Mouse (Mus musculus) forebrain, embryonic 15.5 days (tissue): ENCODE measurements around the gene Dmtf1. TPM values are rescaled to one million over a fixed set of nuclear protein-coding genes. Genes with fewer than 3 reads are reported as not detected.

Experiments
- ATAC-seq: fragments of 200-750 bp; cut with Nextera tagmentation; replicated peaks from 2 replicates; pipeline ENCODE4 v1.8.0; 2017; ENCODE audit warnings: mild to moderate bottlenecking, moderate TSS enrichment, moderate library complexity
- H3K27ac ChIP-seq: fragments of 300-500 bp; sonication (generic); replicated peaks from 2 replicates; pipeline ENCODE4 v1.5.1; 2015; ENCODE audit warnings: mild to moderate bottlenecking, inconsistent platforms
- H3K27me3 ChIP-seq: fragments of 300-500 bp; sonication (generic); 2 replicates; pipeline ENCODE4 v1.6.1; 2015; ENCODE audit warnings: inconsistent platforms
- H3K36me3 ChIP-seq: fragments of 300-500 bp; sonication (generic); 2 replicates; pipeline ENCODE4 v1.6.1; 2015; ENCODE audit warnings: mild to moderate bottlenecking, inconsistent platforms
- H3K4me1 ChIP-seq: fragments of 300-500 bp; sonication (generic); 2 replicates; pipeline ENCODE4 v1.6.1; 2015; ENCODE audit warnings: inconsistent platforms
- H3K4me2 ChIP-seq: fragments of 300-500 bp; sonication (generic); replicated peaks from 2 replicates; pipeline ENCODE4 v1.6.1; 2015; ENCODE audit warnings: mild to moderate bottlenecking, inconsistent platforms
- H3K4me3 ChIP-seq: fragments of 300-500 bp; sonication (generic); 2 replicates; pipeline ENCODE4 v1.5.1; 2015; ENCODE audit warnings: mild to moderate bottlenecking, inconsistent platforms
- H3K9ac ChIP-seq: fragments of 300-500 bp; sonication (generic); replicated peaks from 2 replicates; pipeline ENCODE4 v1.6.1; 2015; ENCODE audit warnings: mild to moderate bottlenecking, inconsistent platforms
- H3K9me3 ChIP-seq: fragments of 300-500 bp; sonication (generic); 2 replicates; pipeline ENCODE4 v1.6.1; 2016; ENCODE audit warnings: inconsistent platforms
- WGBS: fragments of 180-500 bp; shearing (Covaris S2); methylation state at CpG from one replicate; pipeline ENCODE4 v1.1.7; 2015; ENCODE audit warnings: mixed read lengths; 5-methylcytosine and 5-hydroxymethylcytosine counted together
- polyA plus RNA-seq: library from polyadenylated mRNA; unstranded; fragments of >200 nt; fragmentation: Nextera tagmentation; extraction: Ambion mirVana; gene quantifications from 2 replicates; pipeline ENCODE4 v1.2.1, GENCODE M21; 2015

Dmtf1 gene
- polyA plus RNA-seq, 1 experiment from 2014 or later, result 67.9 TPM

GRCm38 (mm10) chr5:9069599-9070209 is 91.9 kb downstream of the Dmtf1 start:
- ATAC-seq, result peak; percentile 55
- no peak overlapping the region for H3K4me2 ChIP-seq
- no peaks in the 10 kb centered on the region for H3K36me3 ChIP-seq
- 72% methylated on average over 6 of the region's 6 CpGs for WGBS
- no peaks in the 10 kb centered on the region for H3K9me3 ChIP-seq
- H3K4me3 ChIP-seq, result no peak overlapping the region
- no peaks in the 10 kb centered on the region for H3K27me3 ChIP-seq
- H3K27ac ChIP-seq, result no peak overlapping the region
- no peaks in the 10 kb centered on the region for H3K4me1 ChIP-seq
- H3K9ac ChIP-seq, result no peak overlapping the region

GRCm38 (mm10) chr5:9068886-9069285 is 92.7 kb downstream of the Dmtf1 start:
- no peaks in the 10 kb centered on the region for H3K4me1 ChIP-seq
- H3K36me3 ChIP-seq, result no peaks in the 10 kb centered on the region
- no peak overlapping the region for H3K4me3 ChIP-seq
- no peak overlapping the region for H3K9ac ChIP-seq
- ATAC-seq, result peak; percentile 63
- H3K4me2 ChIP-seq, result no peak overlapping the region
- no peaks in the 10 kb centered on the region for H3K9me3 ChIP-seq
- no peaks in the 10 kb centered on the region for H3K27me3 ChIP-seq
- WGBS, result 28% methylated on average over 2 of the region's 2 CpGs
- H3K27ac ChIP-seq, result no peak overlapping the region

Other genes starting within 250 kb of the Dmtf1 start
- 21.4 and 22.9 TPM in 2 replicates for gene Crot, start 164.5 kb downstream of the Dmtf1 start, polyA plus RNA-seq
- 13.1 and 13.7 TPM in 2 replicates for gene Tmem243, start 61.1 kb downstream of the Dmtf1 start, polyA plus RNA-seq
- gene 9330182L06Rik, start 104.3 kb upstream of the Dmtf1 start, polyA plus RNA-seq, result 7.9 and 8.5 TPM in 2 replicates